Mouse (Mus musculus) heart, postnatal 0 days (tissue): ENCODE data around the gene Mecom.

ENCODE experiments used
- CTCF ChIP-seq: IDR thresholded peaks from 2 replicates; pipeline ENCODE4 v1.5.1; 2016; ENCODE audit warnings: antibody characterized with exemption, control low read depth, low read depth
- EP300 ChIP-seq: IDR thresholded peaks from 2 replicates; pipeline ENCODE4 v1.6.1; 2016; ENCODE audit warnings: antibody characterized with exemption, low read depth

DNA sequence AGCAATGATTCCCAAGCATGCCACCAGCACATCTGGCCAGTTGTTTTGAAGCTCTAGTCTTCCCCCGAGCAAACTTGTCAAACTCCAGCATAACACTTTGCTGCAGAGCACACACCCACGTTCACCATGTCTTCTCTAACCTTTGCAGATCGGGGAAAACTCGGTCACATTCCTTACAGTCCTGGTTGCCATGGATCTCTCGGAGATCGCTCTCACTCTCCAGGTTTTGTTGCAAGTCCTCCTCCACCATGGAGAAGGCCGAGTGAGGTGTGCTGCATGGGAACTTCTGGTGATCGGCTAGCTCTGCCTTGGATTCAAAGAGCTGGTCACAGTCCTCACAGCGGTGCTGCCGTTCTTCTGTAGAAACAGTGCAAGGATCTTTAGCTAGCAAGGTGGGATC is 554.5 kb downstream of the Mecom start:
- no peak for TF ChIP-seq CTCF
- TF ChIP-seq EP300: no peak
